Mouse (Mus musculus) liver, embryonic 12.5 days (tissue): ENCODE measurements at regions not wholly inside any gene's neighbourhood (a gene's known extent, or its start where the extent isn't known, plus 50 kb on each side); places are given as distances from the start of the nearest gene placed in this dataset.
"Not testable (repeated sequence)": the region's sequence is repeated elsewhere in the genome, so short reads cannot be mapped to it uniquely, and the experiment has no call there.

ENCODE experiments used
- ATAC-seq: fragments of 200-750 bp; cut with Nextera tagmentation; 2 replicates; pipeline ENCODE4 v1.8.0; 2017; ENCODE audit warnings: moderate number of reproducible peaks, mild to moderate bottlenecking, moderate library complexity
- H3K27ac ChIP-seq: fragments of 300-500 bp; sonication (generic); 2 replicates; pipeline ENCODE4 v1.5.1; 2016; ENCODE audit warnings: mild to moderate bottlenecking
- H3K27me3 ChIP-seq: fragments of 300-500 bp; sonication (generic); replicated peaks from 2 replicates; pipeline ENCODE4 v1.6.1; 2016; ENCODE audit warnings: mild to moderate bottlenecking, moderate library complexity
- H3K36me3 ChIP-seq: fragments of 300-500 bp; sonication (generic); 2 replicates; pipeline ENCODE4 v1.6.1; 2016; ENCODE audit warnings: mild to moderate bottlenecking, moderate library complexity
- H3K4me1 ChIP-seq: fragments of 300-500 bp; sonication (generic); 2 replicates; pipeline ENCODE4 v1.6.1; 2016
- H3K4me2 ChIP-seq: fragments of 300-500 bp; sonication (generic); 2 replicates; pipeline ENCODE4 v1.6.1; 2016; ENCODE audit warnings: mild to moderate bottlenecking, moderate library complexity
- H3K4me3 ChIP-seq: fragments of 300-500 bp; sonication (generic); 2 replicates; pipeline ENCODE4 v1.5.1; 2016; ENCODE audit warnings: mild to moderate bottlenecking, moderate library complexity
- H3K9ac ChIP-seq: fragments of 300-500 bp; sonication (generic); 2 replicates; pipeline ENCODE4 v1.6.1; 2016; ENCODE audit warnings: mild to moderate bottlenecking, moderate library complexity
- H3K9me3 ChIP-seq: fragments of 300-500 bp; sonication (generic); replicated peaks from 2 replicates; pipeline ENCODE4 v1.6.1; 2016; ENCODE audit warnings: mild to moderate bottlenecking, moderate library complexity
- WGBS: fragments of 180-500 bp; shearing (Covaris S2); methylation state at CpG from one replicate; pipeline ENCODE4 v1.1.7; 2016; ENCODE audit not compliant: insufficient replicate concordance; 5-methylcytosine and 5-hydroxymethylcytosine counted together

DNA sequence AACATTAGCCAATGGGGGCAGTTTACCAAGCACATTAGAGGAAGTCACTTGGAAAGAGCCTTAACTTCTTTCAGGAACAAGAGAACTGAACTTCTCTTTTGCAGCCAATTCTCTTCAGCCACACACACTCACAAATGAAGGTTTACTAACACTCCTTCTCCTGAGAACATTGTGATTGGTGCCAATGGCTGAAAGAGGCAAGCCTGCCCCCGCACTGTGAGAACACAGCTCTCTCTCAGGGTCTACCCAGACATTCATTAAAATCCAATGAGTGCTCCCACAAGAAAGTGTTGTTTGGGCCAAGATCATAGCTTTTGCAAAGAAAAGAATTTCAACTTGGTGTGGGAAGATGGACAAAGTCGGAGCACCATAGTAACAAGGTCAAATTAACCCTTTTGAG is 454.8 kb downstream of the Rfpl4b start:
- WGBS, result 54% methylated on average over 2 of the region's 2 CpGs
- no peak overlapping the region for H3K9ac ChIP-seq
- no peaks in the 10 kb centered on the region for H3K27me3 ChIP-seq
- no peaks in the 10 kb centered on the region for H3K9me3 ChIP-seq
- H3K4me2 ChIP-seq, result no peak overlapping the region
- no peak for ATAC-seq
- no peaks in the 10 kb centered on the region for H3K4me1 ChIP-seq
- H3K4me3 ChIP-seq, result no peak overlapping the region
- H3K27ac ChIP-seq, result no peak overlapping the region
- H3K36me3 ChIP-seq, result no peaks in the 10 kb centered on the region

DNA sequence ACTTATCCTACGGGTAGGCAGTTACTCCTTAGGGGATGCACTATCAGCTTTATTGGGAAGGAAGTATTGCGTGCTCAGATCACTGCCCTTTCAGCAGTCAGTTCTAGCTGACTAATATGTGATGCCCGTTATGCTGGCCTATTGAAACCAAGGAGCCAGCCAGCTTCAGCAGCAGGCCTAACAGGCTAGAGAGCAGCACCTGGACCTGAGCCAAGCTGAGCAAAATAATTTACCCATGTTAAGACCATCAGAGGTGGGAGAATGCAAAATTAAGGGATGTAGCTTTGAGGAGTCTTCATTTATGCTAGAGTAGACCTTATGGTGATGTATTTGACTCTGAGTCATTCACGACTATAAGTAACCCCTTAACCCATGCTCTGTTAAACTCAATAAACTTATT is 456.7 kb downstream of the Rfpl4b start:
- WGBS, result 59% methylated on average over 4 of the region's 4 CpGs
- no peak overlapping the region for H3K27ac ChIP-seq
- no peak overlapping the region for H3K4me3 ChIP-seq
- no peaks in the 10 kb centered on the region for H3K4me1 ChIP-seq
- no peak overlapping the region for H3K9ac ChIP-seq
- ATAC-seq, result no peak
- no peak overlapping the region for H3K4me2 ChIP-seq
- H3K9me3 ChIP-seq, result no peaks in the 10 kb centered on the region
- H3K36me3 ChIP-seq, result no peaks in the 10 kb centered on the region
- no peaks in the 10 kb centered on the region for H3K27me3 ChIP-seq

DNA sequence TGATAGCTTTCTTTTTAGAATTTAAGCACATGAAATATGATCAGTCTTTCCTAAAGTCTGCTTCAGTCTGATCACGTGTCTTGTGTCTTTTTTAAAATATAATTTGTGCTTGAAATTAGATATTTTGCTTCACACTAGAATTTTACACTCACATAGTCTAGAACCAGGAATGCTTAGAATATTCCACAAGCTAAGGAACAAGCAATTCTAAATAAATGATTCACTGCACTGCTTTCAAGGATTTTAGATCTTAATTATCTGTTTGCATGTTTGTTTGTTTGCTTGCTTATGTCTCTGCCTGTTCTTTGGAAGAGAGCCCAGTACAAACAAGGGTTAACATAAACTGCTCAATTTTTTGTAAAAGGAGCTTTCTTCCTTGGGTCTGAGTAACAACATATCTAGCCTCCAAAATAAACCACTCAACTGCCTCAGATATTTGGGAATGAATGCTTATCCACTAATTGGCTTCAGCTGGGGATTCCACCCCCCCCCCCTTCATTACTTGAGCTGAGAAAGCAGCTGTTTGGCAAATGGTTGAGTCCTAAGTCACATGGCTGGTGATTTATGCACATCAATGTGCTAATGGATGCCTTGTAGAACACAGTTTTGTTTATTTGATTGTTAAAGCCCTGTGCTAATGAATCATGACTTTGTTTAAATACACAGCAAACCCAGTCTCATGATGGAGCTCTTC is 463.9 kb downstream of the Rfpl4b start:
- no peak for ATAC-seq
- 56% methylated on average over 1 of the region's 1 CpGs for WGBS

DNA sequence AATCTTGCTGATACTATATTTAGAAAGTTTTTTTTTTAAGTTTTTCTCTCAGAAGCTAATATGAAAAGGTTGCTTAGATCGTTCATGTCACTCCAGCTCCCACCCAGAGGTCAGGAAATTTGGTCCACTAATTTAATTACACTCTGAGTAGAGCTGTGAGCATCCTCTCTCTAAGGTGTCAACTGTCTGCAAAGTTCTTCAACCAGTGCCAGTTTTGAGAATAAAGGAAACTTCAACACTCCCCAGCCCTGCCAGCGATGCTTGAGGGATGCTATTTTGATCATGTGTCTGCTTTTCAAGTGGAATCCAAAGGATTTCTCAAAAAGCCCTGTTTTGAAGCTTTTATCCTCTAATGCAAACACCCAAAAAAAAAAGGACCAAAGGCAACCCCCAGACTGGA is 467.6 kb downstream of the Rfpl4b start:
- 48% methylated on average over 2 of the region's 2 CpGs for WGBS
- Histone ChIP-seq H3K4me2 (no peak overlapping the region), H3K9me3 (no peaks in the 10 kb centered on the region), H3K4me1 (no peaks in the 10 kb centered on the region), H3K4me3 (no peak overlapping the region), H3K27ac (no peak overlapping the region), H3K27me3 (no peaks in the 10 kb centered on the region), H3K9ac (no peak overlapping the region), H3K36me3 (no peaks in the 10 kb centered on the region)
- ATAC-seq, result no peak

More for the DNA sequence above, 463.9 kb downstream of the Rfpl4b start:
- Histone ChIP-seq H3K4me1 (no peaks in the 10 kb centered on the region), H3K27ac (no peak overlapping the region), H3K27me3 (no peaks in the 10 kb centered on the region), H3K9ac (no peak overlapping the region), H3K4me2 (no peak overlapping the region), H3K4me3 (no peak overlapping the region), H3K36me3 (no peaks in the 10 kb centered on the region), H3K9me3 (no peaks in the 10 kb centered on the region)

DNA sequence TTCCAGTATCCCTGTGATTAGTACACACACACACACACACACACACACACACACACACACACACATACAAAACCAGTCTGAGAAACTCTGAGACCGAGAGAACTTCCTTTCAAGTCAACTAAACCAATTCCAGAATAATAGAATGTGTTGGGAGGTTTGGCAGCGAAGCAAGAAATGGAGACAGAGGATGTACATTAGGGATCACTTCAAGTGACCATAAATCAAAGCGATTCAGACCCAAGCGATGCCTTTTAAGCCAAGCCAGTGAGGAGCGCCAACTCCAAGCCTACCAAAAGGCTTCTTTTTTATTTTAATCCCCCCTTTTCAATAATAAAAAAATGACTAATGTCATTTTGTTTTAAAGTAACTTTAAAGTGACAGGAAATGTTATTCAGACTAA is 468.1 kb downstream of the Rfpl4b start:
- H3K9me3 ChIP-seq, result no peaks in the 10 kb centered on the region
- H3K36me3 ChIP-seq, result no peaks in the 10 kb centered on the region
- H3K4me2 ChIP-seq, result no peak overlapping the region
- ATAC-seq, result no peak
- no peak overlapping the region for H3K9ac ChIP-seq
- 56% methylated on average over 5 of the region's 5 CpGs for WGBS
- no peaks in the 10 kb centered on the region for H3K4me1 ChIP-seq
- no peak overlapping the region for H3K4me3 ChIP-seq
- no peak overlapping the region for H3K27ac ChIP-seq
- H3K27me3 ChIP-seq, result no peaks in the 10 kb centered on the region

DNA sequence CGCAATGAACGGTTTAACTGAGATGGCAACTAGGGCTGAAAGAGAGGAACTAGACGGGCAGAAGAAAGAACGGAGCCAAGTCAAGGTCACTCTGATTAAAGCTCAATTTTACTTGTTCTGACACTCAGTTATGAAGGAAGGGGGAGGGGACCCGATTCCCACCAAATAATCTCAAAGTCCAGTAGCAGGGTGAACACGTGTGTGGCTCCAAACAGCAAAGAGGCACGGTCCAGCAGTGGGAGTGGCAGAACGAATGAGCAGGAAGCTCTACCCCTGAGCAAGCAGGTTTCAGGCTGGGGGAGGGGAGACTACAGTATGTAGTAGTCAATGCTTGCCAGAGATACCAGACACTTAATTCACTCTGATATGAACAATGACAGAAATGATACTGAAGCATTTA is 474.6 kb downstream of the Rfpl4b start:
- not testable (repeated sequence) for H3K9ac ChIP-seq, ATAC-seq, H3K4me1 ChIP-seq, H3K9me3 ChIP-seq, H3K4me3 ChIP-seq, H3K27ac ChIP-seq, H3K4me2 ChIP-seq, H3K27me3 ChIP-seq, H3K36me3 ChIP-seq
- 26% methylated on average over 8 of the region's 8 CpGs for WGBS

DNA sequence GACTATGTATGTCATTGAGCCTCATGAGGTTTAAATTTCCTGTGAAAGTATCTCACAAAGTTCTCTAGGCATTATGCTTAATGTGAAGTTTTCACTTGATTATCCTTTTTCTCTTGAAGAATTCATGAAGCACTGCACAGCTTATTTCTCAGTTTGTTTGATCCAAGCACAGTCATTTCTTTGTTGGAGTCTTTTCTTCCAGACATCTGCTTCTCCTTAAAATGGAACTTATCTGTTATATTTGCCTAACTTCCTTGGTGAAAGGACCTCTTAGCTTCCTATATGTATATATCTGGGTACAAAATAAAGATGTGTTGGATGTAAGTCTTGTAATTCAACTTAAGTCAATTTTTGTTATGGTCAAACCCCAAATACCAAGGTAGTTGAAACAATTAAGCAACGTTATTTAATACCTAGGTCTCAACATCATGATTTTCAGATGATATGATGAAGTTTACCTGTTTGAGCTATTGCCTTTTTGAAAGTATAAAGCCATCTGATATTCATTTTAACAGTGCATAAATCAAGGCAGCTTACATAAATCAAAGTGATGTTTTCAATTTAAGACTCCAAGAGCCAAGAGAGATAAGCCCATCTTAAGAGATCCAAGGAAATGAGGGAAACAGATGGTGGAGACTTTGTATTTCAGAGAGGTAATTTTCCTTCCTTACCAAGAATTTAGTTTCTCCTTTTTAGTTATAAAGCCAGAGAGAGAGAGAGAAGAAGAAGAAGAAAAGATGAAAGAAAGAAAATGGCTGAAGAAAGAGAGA is 481.0 kb downstream of the Rfpl4b start:
- Histone ChIP-seq H3K27ac (no peak overlapping the region), H3K9ac (no peak overlapping the region), H3K27me3 (no peaks in the 10 kb centered on the region), H3K9me3 (no peaks in the 10 kb centered on the region), H3K4me3 (no peak overlapping the region), H3K4me1 (no peaks in the 10 kb centered on the region), H3K36me3 (no peaks in the 10 kb centered on the region), H3K4me2 (no peak overlapping the region)
- no peak for ATAC-seq
- WGBS, result 44% methylated on average over 1 of the region's 1 CpGs

DNA sequence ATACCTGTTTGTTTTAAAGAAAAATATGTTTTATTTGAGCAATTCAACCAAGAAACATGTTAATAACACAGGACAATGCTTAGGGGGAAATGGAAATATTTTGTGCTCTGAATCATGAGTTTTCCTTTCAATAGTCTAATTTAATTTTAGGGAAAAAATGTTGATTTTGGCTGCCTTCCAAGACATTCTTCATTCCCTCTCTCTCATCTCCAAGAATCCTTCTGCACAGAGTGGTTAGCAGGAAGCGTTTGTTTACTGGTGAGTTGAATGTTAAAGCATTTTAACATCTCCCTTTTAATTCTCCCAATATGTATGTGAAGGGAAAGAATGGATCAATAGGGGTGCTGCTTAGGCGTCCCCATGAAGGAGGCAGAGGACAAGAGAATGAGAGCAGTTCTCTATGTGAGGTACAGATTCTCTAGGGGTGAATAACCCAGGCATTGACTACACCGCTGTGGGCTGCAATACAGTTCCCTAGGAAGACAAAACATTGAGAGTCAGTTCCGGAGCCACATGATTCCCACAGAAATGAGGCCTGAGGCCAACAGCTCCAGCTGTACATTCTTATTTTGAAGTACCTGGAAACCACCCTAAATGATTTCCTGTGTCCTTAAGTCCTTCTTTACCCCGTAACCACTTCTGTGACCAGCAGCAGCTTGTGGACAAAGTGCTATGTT is 512.7 kb downstream of the Rfpl4b start:
- Histone ChIP-seq H3K4me2 (no peak overlapping the region), H3K27ac (no peak overlapping the region), H3K36me3 (no peaks in the 10 kb centered on the region), H3K27me3 (no peaks in the 10 kb centered on the region), H3K4me1 (no peaks in the 10 kb centered on the region), H3K9ac (no peak overlapping the region), H3K4me3 (no peak overlapping the region), H3K9me3 (no peaks in the 10 kb centered on the region)
- no peak for ATAC-seq
- 60% methylated on average over 5 of the region's 5 CpGs for WGBS

DNA sequence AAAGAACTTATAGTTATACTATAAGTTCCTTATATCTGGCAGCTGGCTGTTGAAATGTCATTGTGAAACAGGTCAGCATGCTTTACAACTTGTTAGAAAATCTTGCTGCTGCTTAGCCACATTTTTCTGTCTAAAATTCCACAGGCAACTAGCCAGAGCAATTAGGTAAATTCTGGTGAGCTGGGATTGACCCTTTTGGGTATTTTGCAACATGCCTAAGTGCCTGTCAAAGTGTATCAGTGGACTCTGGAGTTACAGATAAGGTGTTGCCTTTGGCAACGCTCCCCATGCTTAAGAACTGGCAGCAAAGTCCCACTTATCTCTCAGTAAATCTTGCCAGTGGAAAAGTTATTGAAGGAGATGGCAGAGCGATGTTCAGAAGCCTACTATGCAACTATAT is 525.9 kb downstream of the Rfpl4b start:
- no peak overlapping the region for H3K4me3 ChIP-seq
- no peak for ATAC-seq
- H3K27ac ChIP-seq, result no peak overlapping the region
- 49% methylated on average over 2 of the region's 2 CpGs for WGBS
- H3K9ac ChIP-seq, result no peak overlapping the region
- no peaks in the 10 kb centered on the region for H3K9me3 ChIP-seq
- no peaks in the 10 kb centered on the region for H3K27me3 ChIP-seq
- no peak overlapping the region for H3K4me2 ChIP-seq
- no peaks in the 10 kb centered on the region for H3K4me1 ChIP-seq
- H3K36me3 ChIP-seq, result no peaks in the 10 kb centered on the region

DNA sequence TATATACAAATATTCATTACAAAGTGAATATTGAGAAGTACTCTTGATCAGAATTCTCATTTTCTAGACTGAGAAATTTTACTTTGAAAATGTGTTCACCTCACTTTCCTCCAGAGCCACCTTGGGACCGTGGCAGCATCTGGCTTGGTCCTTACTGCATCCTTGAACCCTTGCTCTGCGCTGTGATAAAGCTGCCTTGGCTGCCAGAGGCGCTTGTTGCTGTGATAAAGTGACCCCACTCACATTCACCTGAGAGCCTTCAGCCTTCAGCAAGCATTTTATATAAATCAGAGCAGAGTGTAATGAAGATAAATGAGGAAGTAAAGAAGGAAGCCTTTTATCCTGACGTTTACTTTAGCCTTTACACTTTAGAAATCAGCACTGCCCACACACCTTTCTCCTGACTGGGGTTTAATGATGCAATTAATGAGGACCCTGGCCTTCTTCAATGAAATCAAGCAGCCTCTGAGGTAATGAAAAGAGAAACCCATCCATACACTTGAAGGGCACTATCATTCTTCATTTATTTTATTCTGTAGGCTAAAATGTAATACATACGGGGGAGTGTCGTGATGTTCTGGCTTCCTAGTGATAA is 532.8 kb downstream of the Rfpl4b start:
- WGBS, result 55% methylated on average over 6 of the region's 6 CpGs
- Histone ChIP-seq H3K27ac (no peak overlapping the region), H3K36me3 (no peaks in the 10 kb centered on the region), H3K9ac (no peak overlapping the region), H3K27me3 (no peaks in the 10 kb centered on the region), H3K4me1 (no peaks in the 10 kb centered on the region), H3K4me2 (no peak overlapping the region), H3K4me3 (no peak overlapping the region), H3K9me3 (no peaks in the 10 kb centered on the region)
- ATAC-seq, result no peak

DNA sequence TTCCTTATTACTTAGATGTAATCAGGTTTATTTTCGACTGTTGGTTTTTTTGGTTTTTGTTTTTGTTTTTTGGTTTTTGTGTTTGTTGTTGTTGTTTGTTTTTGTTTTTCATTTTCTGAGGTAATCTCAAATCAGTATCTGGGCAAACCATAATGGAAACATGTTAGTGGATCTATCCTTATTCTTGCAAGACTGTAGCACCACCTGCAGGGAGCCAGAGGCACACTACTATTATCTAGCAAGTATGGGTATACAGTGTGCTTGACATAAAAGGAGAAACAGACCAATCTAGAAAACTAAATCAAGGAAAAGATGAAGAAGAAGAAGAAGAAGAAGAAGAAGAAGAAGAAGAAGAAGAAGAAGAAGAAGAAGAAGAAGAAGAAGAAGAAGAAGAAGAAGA is 552.4 kb downstream of the Rfpl4b start:
- Histone ChIP-seq H3K9me3 (no peaks in the 10 kb centered on the region), H3K27ac (no peak overlapping the region), H3K27me3 (no peaks in the 10 kb centered on the region), H3K4me2 (no peak overlapping the region), H3K4me1 (no peaks in the 10 kb centered on the region), H3K36me3 (no peaks in the 10 kb centered on the region), H3K4me3 (no peak overlapping the region), H3K9ac (no peak overlapping the region)
- WGBS, result 72% methylated on average over 1 of the region's 1 CpGs
- no peak for ATAC-seq

DNA sequence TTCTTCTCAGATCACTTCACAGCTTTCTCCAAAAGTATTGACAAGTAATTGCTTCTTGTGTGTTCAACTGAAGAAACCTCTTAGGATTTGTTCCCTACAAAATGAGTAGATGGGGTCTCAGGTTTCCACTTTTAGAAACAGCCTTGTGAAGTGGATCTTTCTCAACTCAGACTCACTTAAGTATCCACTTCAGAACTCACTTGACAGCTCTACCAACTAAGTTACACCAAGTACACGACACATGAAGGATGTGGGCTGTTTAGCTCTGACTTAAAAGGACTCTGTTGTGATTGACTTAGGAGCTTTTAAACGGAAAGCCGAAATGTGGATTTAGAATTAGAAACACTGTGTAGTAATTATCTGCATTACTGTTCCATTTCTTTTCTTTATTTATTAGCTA is 556.0 kb downstream of the Rfpl4b start:
- Histone ChIP-seq H3K9me3 (no peaks in the 10 kb centered on the region), H3K9ac (no peak overlapping the region), H3K4me1 (no peaks in the 10 kb centered on the region), H3K36me3 (no peaks in the 10 kb centered on the region), H3K4me2 (no peak overlapping the region), H3K27me3 (no peaks in the 10 kb centered on the region), H3K4me3 (no peak overlapping the region), H3K27ac (no peak overlapping the region)
- ATAC-seq, result no peak
- 66% methylated on average over 3 of the region's 3 CpGs for WGBS
